Mouse (Mus musculus): ENCODE data around the gene Pip4k2c.

GRCm38 (mm10) chr10:127191191-127192056, 20.0 kb downstream of the Pip4k2c start:
- no peak for TF ChIP-seq ZC3H11A (IDR thresholded peaks at IDR 0.05; ENCODE audit: borderline replicate concordance, low read depth, low read length)
- TF ChIP-seq MAFK (IDR thresholded peaks at IDR 0.05; ENCODE audit: insufficient read depth, low read depth, low read length): no peak
- no peak for TF ChIP-seq ZNF384 (IDR thresholded peaks at IDR 0.05; ENCODE audit: low read depth, low read length)
- TF ChIP-seq HCFC1 (IDR thresholded peaks at IDR 0.05; ENCODE audit: borderline replicate concordance, insufficient read depth, low read length): no peak

Data from ES-E14 (cell line).